Mouse (Mus musculus) MEL (cell line): Measurements from ENCODE around the gene Tktl1. TPM values are rescaled to one million over a fixed set of nuclear protein-coding genes. Genes with fewer than 3 reads are reported as not detected.

ENCODE experiments used
- DNase-seq: peaks from one replicate; pipeline ENCODE4 v3.0.0; 2011; ENCODE audit warnings: low read depth, low spot score
- H3K27ac ChIP-seq: 2 replicates; pipeline ENCODE4 v1.5.1; 2012; ENCODE audit warnings: low read depth, mild to moderate bottlenecking, control low read depth, low read length, moderate library complexity; ENCODE audit not compliant: control insufficient read depth
- H3K27me3 ChIP-seq, 2 experiments: fragments of 150-350 bp in 1 of 2; sonication (generic) in 1 of 2; 2 replicates each; pipeline ENCODE4 v1.6.1; 2012; ENCODE audit warnings: low read length in 2 of 2, mild to moderate bottlenecking in 2 of 2, improper control_type of control experiment in 1 of 2, moderate library complexity in 1 of 2; ENCODE audit not compliant: insufficient read depth in 2 of 2, control insufficient read depth in 1 of 2
- H3K36me3 ChIP-seq, 2 experiments: 2 replicates each; pipeline ENCODE4 v1.6.1; 2012 to 2014; ENCODE audit warnings: low read length in 2 of 2, improper control_type of control experiment in 1 of 2, inconsistent platforms in 1 of 2, mild to moderate bottlenecking in 1 of 2; ENCODE audit not compliant: insufficient read depth in 2 of 2, control insufficient read depth in 1 of 2
- H3K4me1 ChIP-seq, 2 experiments: fragments of 150-350 bp in 1 of 2; sonication (generic) in 1 of 2; 2 replicates each; pipeline ENCODE4 v1.6.1; 2012; ENCODE audit warnings: low read length in 2 of 2, improper control_type of control experiment in 1 of 2, mild to moderate bottlenecking in 1 of 2; ENCODE audit not compliant: insufficient read depth in 2 of 2, control insufficient read depth in 1 of 2
- H3K4me3 ChIP-seq, 2 experiments: fragments of 150-350 bp in 1 of 2; sonication (generic) in 1 of 2; 2 replicates each; pipeline ENCODE4 v1.5.1; 2012; ENCODE audit warnings: low read depth in 2 of 2, low read length in 2 of 2, mild to moderate bottlenecking in 2 of 2, moderate library complexity in 2 of 2, control low read depth in 1 of 2, improper control_type of control experiment in 1 of 2; ENCODE audit not compliant: control insufficient read depth in 1 of 2, insufficient read depth in 1 of 2
- H3K79me2 ChIP-seq: 2 replicates; pipeline ENCODE4 v1.6.1; 2012; ENCODE audit warnings: mild to moderate bottlenecking, low read length, moderate library complexity; ENCODE audit not compliant: control insufficient read depth, poor library complexity, insufficient read depth
- H3K9ac ChIP-seq: 2 replicates; pipeline ENCODE4 v1.6.1; 2012; ENCODE audit warnings: low read depth, mild to moderate bottlenecking, control low read depth, low read length, moderate library complexity; ENCODE audit not compliant: control insufficient read depth, poor library complexity, severe bottlenecking
- H3K9me3 ChIP-seq: fragments of 150-350 bp; sonication (generic); replicated peaks from 2 replicates; pipeline ENCODE4 v1.6.1; 2012; ENCODE audit warnings: mild to moderate bottlenecking, low read length, improper control_type of control experiment, moderate library complexity; ENCODE audit not compliant: insufficient read depth
- BHLHE40 ChIP-seq: IDR thresholded peaks from 2 replicates; pipeline ENCODE4 v1.6.1; 2012; ENCODE audit warnings: low read depth, mild to moderate bottlenecking, inconsistent platforms, low read length, improper control_type of control experiment, borderline replicate concordance
- CHD1 ChIP-seq: IDR thresholded peaks from 2 replicates; pipeline ENCODE4 v1.6.1; 2012; ENCODE audit warnings: low read depth, mild to moderate bottlenecking, inconsistent platforms, low read length, improper control_type of control experiment
- CHD2 ChIP-seq: IDR thresholded peaks from 2 replicates; pipeline ENCODE4 v1.6.1; 2011; ENCODE audit warnings: low read length, improper control_type of control experiment
- CTCF ChIP-seq, 3 experiments: IDR thresholded peaks in 2 of 3; conservative IDR thresholded peaks in 1 of 3; 2 replicates each; pipeline ENCODE4 v1.5.1; 2011 to 2012; ENCODE audit warnings: low read length in 3 of 3, low read depth in 2 of 3, mild to moderate bottlenecking in 2 of 3, improper control_type of control experiment in 1 of 3, inconsistent platforms in 1 of 3, mixed read lengths in 1 of 3, moderate library complexity in 1 of 3; ENCODE audit not compliant: control insufficient read depth in 1 of 3, insufficient read depth in 1 of 3, poor library complexity in 1 of 3, severe bottlenecking in 1 of 3
- E2F4 ChIP-seq: IDR thresholded peaks from 2 replicates; pipeline ENCODE4 v1.6.1; 2011; ENCODE audit warnings: low read depth, low read length, improper control_type of control experiment, borderline replicate concordance
- ELF1 ChIP-seq: IDR thresholded peaks from 2 replicates; pipeline ENCODE4 v1.6.1; 2014; ENCODE audit warnings: low read depth, mild to moderate bottlenecking, inconsistent platforms, low read length, improper control_type of control experiment, moderate library complexity
- EP300 ChIP-seq, 2 experiments: IDR thresholded peaks; 2 replicates each; pipeline ENCODE4 v1.6.1; 2011; ENCODE audit warnings: improper control_type of control experiment in 2 of 2, low read length in 2 of 2, low read depth in 1 of 2, mild to moderate bottlenecking in 1 of 2
- ETS1 ChIP-seq: IDR thresholded peaks from 2 replicates; pipeline ENCODE4 v1.6.1; 2012; ENCODE audit warnings: low read depth, mild to moderate bottlenecking, inconsistent platforms, low read length, improper control_type of control experiment, moderate library complexity
- GABPA ChIP-seq: IDR thresholded peaks from 2 replicates; pipeline ENCODE4 v1.6.1; 2012; ENCODE audit warnings: low read depth, mild to moderate bottlenecking, inconsistent platforms, low read length, improper control_type of control experiment, moderate library complexity
- GATA1 ChIP-seq: IDR thresholded peaks from 2 replicates; pipeline ENCODE4 v1.6.1; 2011; ENCODE audit warnings: low read depth, low read length, improper control_type of control experiment
- HCFC1 ChIP-seq: IDR thresholded peaks from 2 replicates; pipeline ENCODE4 v1.6.1; 2012; ENCODE audit warnings: low read depth, mild to moderate bottlenecking, inconsistent platforms, low read length, improper control_type of control experiment, moderate library complexity
- JUND ChIP-seq: IDR thresholded peaks from 2 replicates; pipeline ENCODE4 v1.6.1; 2011; ENCODE audit warnings: low read depth, mild to moderate bottlenecking, improper control_type of control experiment, low read length
- KAT2A ChIP-seq: conservative IDR thresholded peaks from 2 replicates; pipeline ENCODE4 v1.6.1; 2012; ENCODE audit warnings: low read depth, low read length, improper control_type of control experiment, inconsistent platforms
- MAX ChIP-seq: IDR thresholded peaks from 2 replicates; pipeline ENCODE4 v1.6.1; 2011; ENCODE audit warnings: low read length, improper control_type of control experiment
- MAZ ChIP-seq: IDR thresholded peaks from 2 replicates; pipeline ENCODE4 v1.6.1; 2012; ENCODE audit warnings: low read depth, mild to moderate bottlenecking, inconsistent platforms, low read length, improper control_type of control experiment
- MEF2A ChIP-seq: IDR thresholded peaks from 2 replicates; pipeline ENCODE4 v1.6.1; 2014; ENCODE audit warnings: low read depth, mild to moderate bottlenecking, inconsistent platforms, low read length, improper control_type of control experiment; ENCODE audit not compliant: poor library complexity, insufficient replicate concordance, severe bottlenecking; ENCODE audit errors: extremely low read depth
- MXI1 ChIP-seq: IDR thresholded peaks from 2 replicates; pipeline ENCODE4 v1.6.1; 2011; ENCODE audit warnings: mild to moderate bottlenecking, low read depth, low read length, improper control_type of control experiment
- MYB ChIP-seq: IDR thresholded peaks from 2 replicates; pipeline ENCODE4 v1.6.1; 2011; ENCODE audit warnings: mild to moderate bottlenecking, low read depth, low read length, improper control_type of control experiment
- NRF1 ChIP-seq: IDR thresholded peaks from 2 replicates; pipeline ENCODE4 v1.6.1; 2014; ENCODE audit warnings: low read depth, mild to moderate bottlenecking, inconsistent platforms, low read length, improper control_type of control experiment, moderate library complexity; ENCODE audit not compliant: poor library complexity, insufficient read depth, severe bottlenecking
- POLR2A ChIP-seq, 2 experiments: IDR thresholded peaks; 2 replicates each; pipeline ENCODE4 v1.6.1; 2011 to 2012; ENCODE audit warnings: low read length in 2 of 2, mild to moderate bottlenecking in 2 of 2, control low read depth in 1 of 2, improper control_type of control experiment in 1 of 2, low read depth in 1 of 2, moderate library complexity in 1 of 2; ENCODE audit not compliant: control insufficient read depth in 1 of 2, insufficient read depth in 1 of 2, poor library complexity in 1 of 2
- POLR2AphosphoS2 ChIP-seq: IDR thresholded peaks from 2 replicates; pipeline ENCODE4 v1.6.1; 2011; ENCODE audit warnings: low read length, improper control_type of control experiment
- POLR2AphosphoS5 ChIP-seq: IDR thresholded peaks from 2 replicates; pipeline ENCODE4 v1.6.1; 2012; ENCODE audit warnings: low read depth, borderline replicate concordance, mild to moderate bottlenecking, inconsistent platforms, low read length, moderate library complexity, mixed read lengths
- RAD21 ChIP-seq: IDR thresholded peaks from 2 replicates; pipeline ENCODE4 v1.6.1; 2011; ENCODE audit warnings: mild to moderate bottlenecking, low read depth, low read length, improper control_type of control experiment
- RCOR1 ChIP-seq: IDR thresholded peaks from 2 replicates; pipeline ENCODE4 v1.6.1; 2012; ENCODE audit warnings: low read depth, mild to moderate bottlenecking, inconsistent platforms, low read length, improper control_type of control experiment
- SIN3A ChIP-seq: IDR thresholded peaks from 2 replicates; pipeline ENCODE4 v1.6.1; 2012; ENCODE audit warnings: low read length, improper control_type of control experiment, inconsistent platforms
- SMC3 ChIP-seq: IDR thresholded peaks from 2 replicates; pipeline ENCODE4 v1.6.1; 2011; ENCODE audit warnings: low read depth, low read length, improper control_type of control experiment
- TAL1 ChIP-seq: IDR thresholded peaks from 2 replicates; pipeline ENCODE4 v1.6.1; 2012; ENCODE audit warnings: mild to moderate bottlenecking, inconsistent platforms, low read length, moderate library complexity, mixed read lengths
- TBP ChIP-seq: IDR thresholded peaks from 2 replicates; pipeline ENCODE4 v1.8.0; 2011; ENCODE audit warnings: low read depth, low read length, improper control_type of control experiment
- TCF12 ChIP-seq: IDR thresholded peaks from 2 replicates; pipeline ENCODE4 v1.6.1; 2014; ENCODE audit warnings: low read depth, mild to moderate bottlenecking, inconsistent platforms, low read length, improper control_type of control experiment, moderate library complexity
- UBTF ChIP-seq: IDR thresholded peaks from 2 replicates; pipeline ENCODE4 v1.6.1; 2012; ENCODE audit warnings: low read depth, mild to moderate bottlenecking, inconsistent platforms, low read length, improper control_type of control experiment, moderate library complexity, borderline replicate concordance; ENCODE audit not compliant: insufficient read depth
- USF1 ChIP-seq: IDR thresholded peaks from 2 replicates; pipeline ENCODE4 v1.6.1; 2014; ENCODE audit warnings: low read depth, mild to moderate bottlenecking, inconsistent platforms, low read length, improper control_type of control experiment, moderate library complexity
- USF2 ChIP-seq, 2 experiments: IDR thresholded peaks; 2 replicates each; pipeline ENCODE4 v1.6.1; 2011 to 2012; ENCODE audit warnings: improper control_type of control experiment in 2 of 2, low read length in 2 of 2, borderline replicate concordance in 1 of 2, inconsistent platforms in 1 of 2, low read depth in 1 of 2, mild to moderate bottlenecking in 1 of 2; ENCODE audit not compliant: insufficient read depth in 1 of 2
- ZC3H11A ChIP-seq: IDR thresholded peaks from 2 replicates; pipeline ENCODE4 v1.6.1; 2012; ENCODE audit warnings: low read depth, mild to moderate bottlenecking, inconsistent platforms, low read length, improper control_type of control experiment
- ZKSCAN1 ChIP-seq: IDR thresholded peaks from 2 replicates; pipeline ENCODE4 v1.6.1; 2012; ENCODE audit warnings: low read depth, mild to moderate bottlenecking, inconsistent platforms, low read length, improper control_type of control experiment, moderate library complexity
- ZMIZ1 ChIP-seq: IDR thresholded peaks from 2 replicates; pipeline ENCODE4 v1.6.1; 2012; ENCODE audit warnings: low read depth, mild to moderate bottlenecking, inconsistent platforms, low read length, improper control_type of control experiment, moderate library complexity
- ZNF384 ChIP-seq: IDR thresholded peaks from 2 replicates; pipeline ENCODE4 v1.6.1; 2012; ENCODE audit warnings: low read depth, mild to moderate bottlenecking, inconsistent platforms, low read length, improper control_type of control experiment
- polyA plus RNA-seq, 2 experiments: library from polyadenylated mRNA; stranded (reverse) in 1 of 2; unstranded in 1 of 2; fragments of >175 nt in 1 of 2; fragments of >200 nt in 1 of 2; gene quantifications; 2 replicates each; pipeline versions ENCODE4 v1.2.1 to v1.2.4; 2012; ENCODE audit warnings: low replicate concordance in 2 of 2, low read depth in 1 of 2; ENCODE audit not compliant: insufficient read length in 2 of 2, insufficient read depth in 1 of 2, missing spikeins in 1 of 2
- total RNA-seq: library from RNA; depleted of rRNA; stranded (reverse); fragments of 300-350 nt; gene quantifications from 2 replicates; pipeline ENCODE4 v1.2.3, GENCODE M21; 2012

Tktl1 gene
- total and polyA plus RNA-seq, 3 experiments, result 0.04 TPM; not detected in 2

DNA sequence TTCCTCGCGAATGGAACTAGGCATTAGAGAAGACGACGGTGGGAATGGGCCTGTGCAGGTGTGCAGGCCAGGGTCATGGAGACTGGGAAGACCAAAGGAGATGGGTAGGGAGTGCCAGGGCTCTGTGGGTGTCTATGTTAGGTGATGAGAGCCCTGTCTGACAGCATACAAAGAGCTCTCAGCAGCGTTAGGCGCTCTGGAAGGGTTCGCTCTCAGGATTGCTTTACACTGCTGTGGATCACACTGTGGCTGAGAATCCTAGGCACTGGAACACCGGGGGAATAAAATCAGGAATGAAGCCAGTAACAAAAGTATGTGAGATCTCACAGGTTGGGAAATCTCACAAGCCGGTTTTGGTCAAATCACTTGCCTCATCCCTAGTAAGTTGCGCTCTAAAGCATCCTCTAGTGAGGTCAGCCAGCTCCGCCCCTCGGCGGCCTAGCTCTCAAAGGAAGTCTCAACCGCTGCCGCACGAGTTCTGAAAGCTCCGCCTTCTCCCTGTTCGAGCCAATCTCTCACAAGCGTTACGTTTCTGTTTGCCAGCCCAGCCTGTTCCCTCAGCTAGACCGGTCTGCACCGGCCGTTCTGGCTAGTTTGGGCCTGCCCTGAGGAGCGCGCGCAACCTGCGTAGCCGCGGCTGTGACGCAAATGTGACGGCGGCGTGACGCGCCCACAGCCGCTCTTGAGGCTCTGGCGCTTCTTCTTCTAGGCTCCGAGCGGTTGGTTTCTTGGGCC, 77.3 kb downstream of the Tktl1 start, which contains the start of gene Emd:
Emd (plus strand) TSS at position 535 of the 735 bp plus-strand sequence.
- peak within 1 kb of the TSS; percentile 82 to 93 for H3K4me3 ChIP-seq
- no peaks in the 10 kb centered on the region for H3K27me3 ChIP-seq
- H3K27ac ChIP-seq, result peak within 1 kb of the TSS; percentile 92
- H3K36me3 ChIP-seq, result peaks cover 0 to 12% of the 10 kb centered on the region in 2 experiments; a peak in 3 of 4 replicates
- H3K79me2 ChIP-seq, result peaks cover 12% of the 10 kb centered on the region
- peak within 1 kb of the TSS; percentile 98 for H3K9ac ChIP-seq
- DNase-seq, result peak; percentile 94
- H3K9me3 ChIP-seq, result no peaks in the 10 kb centered on the region
- peaks cover 0 to 8% of the 10 kb centered on the region in 2 experiments; a peak in 2 of 4 replicates for H3K4me1 ChIP-seq
- TF ChIP-seq HCFC1, result peak; percentile 78
- no peak for TF ChIP-seq CHD2
- TF ChIP-seq TCF12, result peak; percentile 31; the same call in 1 of the 2 replicates
- no peak for TF ChIP-seq RCOR1
- no peak for TF ChIP-seq RAD21
- TF ChIP-seq ETS1, result peak; percentile 41; the same call in 1 of the 2 replicates
- no peak for TF ChIP-seq MYB
- TF ChIP-seq ELF1, result no peak
- no peak for TF ChIP-seq MAX
- TF ChIP-seq ZC3H11A, result no peak
- no peak for TF ChIP-seq TAL1
- TF ChIP-seq CTCF (IDR thresholded peaks at IDR 0.05 in 2 of 3, conservative IDR thresholded peaks at IDR 0.05 in 1 of 3; ENCODE audit: control insufficient read depth in 1 of 3, insufficient read depth in 1 of 3, low read depth in 2 of 3, low read length in 3 of 3, poor library complexity in 1 of 3, severe bottlenecking in 1 of 3), result no peak
- no peak for TF ChIP-seq SIN3A
- no peak for TF ChIP-seq CHD1
- no peak for TF ChIP-seq UBTF
- no peak for TF ChIP-seq ZKSCAN1
- peak in 1 of 2 experiments; percentile 78; a peak in 1 of 4 replicates for TF ChIP-seq POLR2A (IDR thresholded peaks at IDR 0.05; ENCODE audit: control insufficient read depth in 1 of 2, insufficient read depth in 1 of 2, low read depth in 1 of 2, low read length in 2 of 2, poor library complexity in 1 of 2)
- TF ChIP-seq POLR2AphosphoS5, result no peak
- TF ChIP-seq ZMIZ1, result peak; percentile 50; the same call in 1 of the 2 replicates
- no peak; the same call in 1 of the 2 replicates for TF ChIP-seq MXI1
- TF ChIP-seq E2F4, result no peak
- no peak for TF ChIP-seq EP300 (IDR thresholded peaks at IDR 0.05; ENCODE audit: low read depth in 1 of 2, low read length in 2 of 2)
- peak; percentile 55; the same call in 1 of the 2 replicates for TF ChIP-seq POLR2AphosphoS2
- TF ChIP-seq KAT2A, result no peak; the same call in 1 of the 2 replicates
- peak; percentile 71 for TF ChIP-seq NRF1
- no peak for TF ChIP-seq BHLHE40
- TF ChIP-seq ZNF384, result no peak
- TF ChIP-seq USF1, result no peak
- TF ChIP-seq MEF2A, result no peak
- no peak for TF ChIP-seq MAZ
- no peak for TF ChIP-seq GABPA
- peak; percentile 51; the same call in 1 of the 2 replicates for TF ChIP-seq TBP
- no peak for TF ChIP-seq USF2 (IDR thresholded peaks at IDR 0.05; ENCODE audit: borderline replicate concordance in 1 of 2, insufficient read depth in 1 of 2, low read depth in 1 of 2, low read length in 2 of 2)
- no peak for TF ChIP-seq JUND
- TF ChIP-seq GATA1, result no peak
- TF ChIP-seq SMC3, result no peak
